Mouse (Mus musculus) lung, embryonic 14.5 days (tissue): ENCODE data around the gene Ptprn. TPM values are rescaled to one million over a fixed set of nuclear protein-coding genes. Genes with fewer than 3 reads are reported as not detected.

Source experiments
- ATAC-seq: fragments of 200-750 bp; cut with Nextera tagmentation; 2 replicates; pipeline ENCODE4 v1.8.0; 2017; ENCODE audit warnings: mild to moderate bottlenecking, moderate TSS enrichment, moderate library complexity; ENCODE audit not compliant: insufficient read depth
- DNase-seq: peaks from one replicate; pipeline ENCODE4 v3.0.0-alpha.2; 2015
- H3K27ac ChIP-seq: fragments of 300-500 bp; sonication (generic); 2 replicates; pipeline ENCODE4 v1.5.1; 2014; ENCODE audit warnings: low read depth, mild to moderate bottlenecking, moderate library complexity
- H3K27me3 ChIP-seq: fragments of 300-500 bp; sonication (generic); 2 replicates; pipeline ENCODE4 v1.6.1; 2014; ENCODE audit warnings: low read length, control low read depth; ENCODE audit not compliant: insufficient read depth
- H3K36me3 ChIP-seq: fragments of 300-500 bp; sonication (generic); 2 replicates; pipeline ENCODE4 v1.6.1; 2014; ENCODE audit warnings: control low read depth; ENCODE audit not compliant: insufficient read depth
- H3K4me1 ChIP-seq: fragments of 300-500 bp; sonication (generic); 2 replicates; pipeline ENCODE4 v1.6.1; 2014; ENCODE audit warnings: antibody characterized with exemption, control low read depth; ENCODE audit not compliant: insufficient read depth
- H3K4me2 ChIP-seq: fragments of 300-500 bp; sonication (generic); 2 replicates; pipeline ENCODE4 v1.6.1; 2014; ENCODE audit warnings: mild to moderate bottlenecking
- H3K4me3 ChIP-seq: fragments of 300-500 bp; sonication (generic); 2 replicates; pipeline ENCODE4 v1.5.1; 2014; ENCODE audit warnings: low read depth, low read length
- H3K9ac ChIP-seq: fragments of 300-500 bp; sonication (generic); 2 replicates; pipeline ENCODE4 v1.6.1; 2014
- H3K9me3 ChIP-seq: fragments of 300-500 bp; sonication (generic); 2 replicates; pipeline ENCODE4 v1.6.1; 2016; ENCODE audit warnings: low read depth, low read length, control low read depth
- CTCF ChIP-seq: IDR thresholded peaks from 2 replicates; pipeline ENCODE4 v1.5.1; 2016; ENCODE audit warnings: antibody characterized with exemption, low read depth
- WGBS: fragments of 180-500 bp; shearing (Covaris S2); extraction: QIAGEN DNeasy Blood & Tissue Kit; methylation state at CpG from one replicate; pipeline ENCODE4 v1.1.7; 2014; 5-methylcytosine and 5-hydroxymethylcytosine counted together
- polyA plus RNA-seq: library from polyadenylated mRNA; unstranded; fragments of >200 nt; fragmentation: Nextera tagmentation; extraction: Ambion mirVana; gene quantifications from 2 replicates; pipeline ENCODE4 v1.2.1, GENCODE M21; 2014

Ptprn gene
- polyA plus RNA-seq, 1 experiment from 2014 or later: 0.21 TPM

DNA sequence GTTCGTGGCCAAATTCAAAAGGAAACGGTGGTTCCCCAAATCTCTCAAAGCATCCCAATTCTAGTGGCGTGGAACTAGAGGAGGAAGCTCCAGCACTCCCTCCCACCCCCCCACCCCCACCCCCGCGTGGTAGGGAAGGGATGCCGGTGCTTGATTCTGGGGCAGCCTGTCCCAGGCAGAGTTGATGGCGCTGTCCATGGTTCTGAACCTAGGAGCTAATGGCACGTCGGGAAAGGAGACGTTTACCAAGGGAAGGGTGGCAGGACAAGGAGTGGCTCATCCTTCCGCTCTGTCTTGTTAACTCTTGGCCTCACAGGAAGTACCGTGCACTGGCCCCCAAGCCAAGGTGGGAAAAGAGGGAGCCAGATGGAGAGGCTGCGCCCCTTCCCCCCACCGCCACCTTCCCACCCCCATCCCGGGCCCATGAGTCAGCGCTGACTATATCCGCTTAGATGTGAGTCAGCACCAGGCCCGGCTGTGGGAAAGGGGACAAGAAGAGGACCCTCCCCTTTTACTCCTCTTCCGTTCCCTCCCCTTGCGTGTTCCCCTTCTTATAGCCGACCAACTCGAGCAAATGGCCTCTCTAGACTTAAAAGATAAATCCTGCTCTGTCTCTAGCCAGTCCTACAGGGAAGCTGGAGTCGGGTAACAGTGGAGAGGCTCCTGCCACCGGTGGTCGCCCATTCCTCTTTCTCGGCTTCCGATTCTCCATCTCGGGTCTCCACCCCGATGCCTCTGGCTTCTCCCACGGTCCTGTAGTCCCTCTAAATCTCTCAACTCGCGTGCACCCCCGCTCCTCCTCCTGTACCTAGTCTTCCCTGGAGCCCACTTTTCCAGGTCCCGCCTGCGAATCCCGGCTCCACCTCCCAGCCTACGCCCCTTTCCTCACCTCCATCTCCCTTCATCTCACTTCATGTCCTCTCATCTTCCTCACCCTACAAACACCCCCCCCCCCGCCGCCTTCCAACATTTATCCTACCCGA lies 1.0 kb downstream of the Ptprn start:
- ATAC-seq (no peak), DNase-seq (peak; percentile 94)
- TF ChIP-seq CTCF: no peak
- H3K4me2 ChIP-seq: no peak overlapping the region
- H3K9ac ChIP-seq: no peak overlapping the region
- peaks cover 24% of the 10 kb centered on the region for H3K27me3 ChIP-seq
- no peaks in the 10 kb centered on the region for H3K9me3 ChIP-seq
- H3K4me1 ChIP-seq: no peaks in the 10 kb centered on the region
- H3K36me3 ChIP-seq: no peaks in the 10 kb centered on the region
- H3K27ac ChIP-seq: no peak overlapping the region
- 2% methylated on average over 40 of the region's 40 CpGs for WGBS
- H3K4me3 ChIP-seq: no peak overlapping the region

DNA sequence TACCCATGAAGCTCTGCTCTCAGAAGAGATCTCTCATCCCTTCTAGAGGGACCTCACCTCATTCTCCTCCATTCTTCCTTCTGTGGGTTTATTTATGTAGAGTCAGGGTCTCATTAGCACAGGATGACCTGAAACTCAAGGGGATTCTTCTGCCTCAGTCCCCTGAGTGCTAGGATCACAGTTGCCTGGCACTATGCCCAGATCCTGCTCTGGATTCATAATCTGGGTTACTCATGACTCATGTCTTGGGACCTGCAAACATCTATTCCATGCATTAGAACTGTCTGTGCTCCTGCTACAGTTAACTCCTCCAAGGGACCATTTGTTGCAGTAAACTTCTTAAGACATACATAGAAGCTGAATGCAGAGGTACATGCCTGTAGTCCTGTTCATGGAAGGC lies 3.0 kb downstream of the Ptprn start:
- Histone ChIP-seq H3K27me3 (peaks cover 24% of the 10 kb centered on the region), H3K4me3 (no peak overlapping the region), H3K36me3 (no peaks in the 10 kb centered on the region), H3K9ac (no peak overlapping the region), H3K9me3 (no peaks in the 10 kb centered on the region), H3K4me1 (no peaks in the 10 kb centered on the region), H3K27ac (no peak overlapping the region), H3K4me2 (no peak overlapping the region)
- DNase-seq (no peak), ATAC-seq (no peak)
- TF ChIP-seq CTCF: no peak

DNA sequence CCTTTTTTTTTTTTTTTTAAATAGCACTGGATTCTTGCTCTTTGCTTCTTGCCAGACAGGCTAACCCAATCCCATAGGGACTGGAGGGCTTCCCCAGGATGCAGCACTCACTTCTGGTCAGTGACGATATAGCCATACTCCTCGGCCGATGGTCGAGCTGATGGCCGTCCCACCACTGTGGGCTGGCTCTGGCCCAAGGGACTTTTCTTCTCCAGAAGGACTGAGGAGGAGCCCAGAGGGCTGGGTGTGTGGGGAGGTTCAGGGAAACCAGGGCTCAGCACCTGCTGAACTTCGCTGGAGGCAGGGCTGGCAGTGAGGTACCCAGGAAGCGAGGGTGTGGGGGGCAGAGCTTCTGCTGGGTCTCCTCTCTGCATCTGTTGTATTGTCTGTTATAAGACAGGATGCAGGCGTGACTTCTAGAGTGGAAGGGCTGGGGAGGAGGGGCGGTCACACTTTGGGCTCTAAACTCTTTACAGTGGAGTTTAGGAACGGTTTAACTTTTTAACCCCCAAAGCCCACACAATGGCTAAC lies 8.7 kb downstream of the Ptprn start:
- H3K9me3 ChIP-seq: no peaks in the 10 kb centered on the region
- H3K36me3 ChIP-seq: no peaks in the 10 kb centered on the region
- no peak for TF ChIP-seq CTCF
- H3K4me1 ChIP-seq: no peaks in the 10 kb centered on the region
- H3K27ac ChIP-seq: no peak overlapping the region
- no peak overlapping the region for H3K4me3 ChIP-seq
- H3K9ac ChIP-seq: no peak overlapping the region
- H3K4me2 ChIP-seq: no peak overlapping the region
- ATAC-seq: no peak
- no peaks in the 10 kb centered on the region for H3K27me3 ChIP-seq
- 62% methylated on average over 10 of the region's 10 CpGs for WGBS
- no peak for DNase-seq

DNA sequence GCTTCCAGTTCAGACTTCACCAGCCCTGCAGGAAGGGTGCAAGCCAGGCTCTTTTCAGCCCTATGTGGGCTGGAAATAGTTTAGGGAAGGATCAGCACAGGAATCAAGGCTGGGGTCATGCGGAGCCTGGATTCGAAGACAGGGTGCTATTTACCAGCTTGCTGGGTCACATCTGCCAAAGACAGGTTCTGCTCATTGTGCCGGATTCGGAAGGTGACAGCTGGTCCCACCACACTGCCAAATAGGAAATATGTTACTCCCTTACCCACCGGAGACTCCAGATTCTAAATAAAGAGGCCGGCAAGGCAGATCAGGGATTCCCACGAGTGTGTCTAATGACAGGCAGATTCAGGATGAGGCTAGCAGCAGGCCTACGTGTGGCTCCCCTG lies 9.7 kb downstream of the Ptprn start:
- 65% methylated on average over 8 of the region's 8 CpGs for WGBS
- no peak for ATAC-seq
- H3K9me3 ChIP-seq: no peaks in the 10 kb centered on the region

DNA sequence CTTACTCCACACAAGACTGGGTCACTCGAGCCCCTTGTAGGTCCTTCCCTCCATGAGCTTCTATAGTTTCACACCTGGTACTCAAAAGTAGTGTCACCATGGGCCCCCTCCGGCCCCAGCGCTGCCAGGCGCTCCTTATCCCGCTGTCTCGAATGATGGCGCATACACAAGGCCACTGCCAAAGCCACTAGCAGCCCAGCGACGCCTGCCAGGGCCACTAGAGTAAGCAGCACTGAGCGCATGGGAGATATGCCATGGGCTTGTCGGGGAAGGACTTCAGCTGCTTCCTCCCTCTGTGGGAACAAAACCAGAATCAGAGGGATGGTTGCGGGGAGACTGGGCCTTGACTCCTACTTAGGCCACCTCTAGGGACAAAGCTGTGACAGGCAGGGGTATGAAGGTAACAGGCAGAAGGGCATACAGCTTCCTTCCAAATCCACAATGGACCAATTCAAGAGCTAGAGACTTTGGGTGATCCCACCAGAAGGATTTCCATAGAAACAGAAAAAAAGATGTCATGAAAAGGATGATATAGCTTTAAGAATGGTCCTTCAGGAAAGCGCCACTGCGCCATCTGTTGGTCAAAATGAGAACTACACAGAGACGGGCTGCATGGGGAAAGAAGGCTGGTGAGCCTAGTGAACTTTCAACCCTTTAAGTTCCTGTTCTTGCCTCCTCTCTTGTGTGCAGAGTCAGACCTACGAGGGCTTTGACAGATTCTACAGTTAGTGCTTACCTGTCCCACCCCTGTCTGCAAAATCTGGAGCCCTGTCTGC lies 10.3 kb downstream of the Ptprn start:
- no peak overlapping the region for H3K9ac ChIP-seq
- no peak overlapping the region for H3K27ac ChIP-seq
- DNase-seq (peak; percentile 91), ATAC-seq (no peak)
- peak; percentile 92 for TF ChIP-seq CTCF
- WGBS: 58% methylated on average over 16 of the region's 16 CpGs
- H3K4me3 ChIP-seq: no peak overlapping the region
- no peaks in the 10 kb centered on the region for H3K27me3 ChIP-seq
- H3K36me3 ChIP-seq: no peaks in the 10 kb centered on the region
- H3K4me1 ChIP-seq: no peaks in the 10 kb centered on the region
- no peaks in the 10 kb centered on the region for H3K9me3 ChIP-seq
- no peak overlapping the region for H3K4me2 ChIP-seq

More for the DNA sequence above, 9.7 kb downstream of the Ptprn start:
- Histone ChIP-seq H3K4me3 (no peak overlapping the region), H3K9ac (no peak overlapping the region), H3K27ac (no peak overlapping the region), H3K36me3 (no peaks in the 10 kb centered on the region), H3K27me3 (no peaks in the 10 kb centered on the region), H3K4me2 (no peak overlapping the region), H3K4me1 (no peaks in the 10 kb centered on the region)
- no peak for TF ChIP-seq CTCF
- DNase-seq: no peak

DNA sequence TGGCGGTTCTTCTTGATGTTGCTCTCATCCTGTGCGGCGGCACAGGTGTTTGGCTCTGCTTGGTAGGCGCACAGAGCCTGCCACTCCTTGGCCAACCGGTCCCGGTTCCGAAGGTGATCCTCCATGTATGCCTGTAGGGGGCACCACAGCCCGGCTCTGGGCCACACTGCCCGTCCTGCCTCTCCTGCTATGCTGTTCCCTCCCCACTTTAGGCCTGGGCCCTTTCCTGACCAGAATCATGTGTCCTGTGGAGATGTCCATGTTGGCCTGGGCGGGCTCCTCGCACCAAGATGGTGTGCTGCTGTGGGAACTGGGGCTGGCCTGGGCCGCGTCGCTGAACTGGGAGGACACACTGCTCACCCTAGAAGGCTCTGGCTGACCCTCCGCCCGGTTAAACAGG lies 11.3 kb downstream of the Ptprn start:
- H3K36me3 ChIP-seq: no peaks in the 10 kb centered on the region
- WGBS: 65% methylated on average over 16 of the region's 16 CpGs
- no peak overlapping the region for H3K27ac ChIP-seq
- DNase-seq (no peak), ATAC-seq (no peak)
- no peaks in the 10 kb centered on the region for H3K27me3 ChIP-seq
- peaks cover 4% of the 10 kb centered on the region; the same call in 1 of the 2 replicates for H3K4me1 ChIP-seq
- no peak for TF ChIP-seq CTCF
- no peak overlapping the region for H3K4me3 ChIP-seq
- H3K9me3 ChIP-seq: no peaks in the 10 kb centered on the region
- no peak overlapping the region for H3K9ac ChIP-seq
- no peak overlapping the region for H3K4me2 ChIP-seq

DNA sequence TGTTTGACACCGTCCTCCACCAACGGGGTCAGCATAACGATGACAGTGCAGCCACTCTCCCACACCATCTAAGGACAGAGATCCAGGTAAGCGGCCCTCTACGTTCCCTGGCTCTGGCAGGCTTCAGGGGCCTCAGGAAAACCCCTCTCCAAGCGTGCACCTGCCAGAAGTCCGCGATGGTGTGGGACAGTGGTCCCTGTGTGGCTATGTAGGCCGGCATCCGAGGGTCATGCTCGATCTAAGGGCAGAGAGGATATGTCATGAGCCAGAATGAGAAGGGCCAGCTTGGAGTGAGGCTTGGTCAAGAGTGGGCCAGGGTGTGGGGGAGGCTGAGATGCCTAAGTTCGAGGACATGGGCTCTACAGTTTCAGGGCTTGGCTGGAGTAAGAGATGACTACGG lies 12.0 kb downstream of the Ptprn start:
- DNase-seq: no peak
- Histone ChIP-seq H3K4me2 (no peak overlapping the region), H3K4me3 (no peak overlapping the region), H3K27ac (no peak overlapping the region), H3K9ac (no peak overlapping the region), H3K9me3 (no peaks in the 10 kb centered on the region), H3K27me3 (no peaks in the 10 kb centered on the region), H3K4me1 (peaks cover 7% of the 10 kb centered on the region; the same call in 1 of the 2 replicates), H3K36me3 (no peaks in the 10 kb centered on the region)
- 65% methylated on average over 13 of the region's 13 CpGs for WGBS
- no peak for ATAC-seq
- TF ChIP-seq CTCF: no peak
